Comparison of ENCODE assay signal across 8 mouse cellular contexts in genomic region chr16:23982891-23983588, GRCm38 (mm10). TPM values are rescaled to one million over a fixed set of nuclear protein-coding genes. Genes with fewer than 3 reads are reported as not detected.
DNase-seq lines count a peak whose midpoint lies in the region; ATAC-seq lines count a peak whose summit lies in the region.

No protein-coding gene starts in this region.

- ATAC-seq in heart, embryonic 11.5 days (replicated peaks; ENCODE audit: insufficient number of reproducible peaks, low FRiP score, low TSS enrichment): no peak
- ATAC-seq in kidney, embryonic 15.5 days (replicated peaks; ENCODE audit: low FRiP score): no peak
- no peak for ATAC-seq in liver, embryonic 15.5 days (ENCODE audit: insufficient read depth)

- WGBS in embryonic facial prominence, embryonic 10.5 days: 1% methylated on average over 33 of the region's 33 CpGs
- WGBS in heart, embryonic 11.5 days (ENCODE audit: insufficient replicate concordance): under 1% methylated on average over 33 of the region's 33 CpGs
- WGBS in kidney, embryonic 15.5 days: under 1% methylated on average over 33 of the region's 33 CpGs
- under 1% methylated on average over 33 of the region's 33 CpGs for WGBS in liver, embryonic 15.5 days (ENCODE audit: insufficient replicate concordance)

- peak overlapping the region; percentile 71 for H3K4me2 ChIP-seq in heart, embryonic 11.5 days
- peak overlapping the region; percentile 97 for H3K4me2 ChIP-seq in kidney, embryonic 15.5 days
- peak overlapping the region; percentile 65 for H3K4me2 ChIP-seq in liver, embryonic 15.5 days

- H3K9ac ChIP-seq in heart, embryonic 11.5 days (ENCODE audit: low read depth, low read length): peak overlapping the region; percentile 65
- H3K9ac ChIP-seq in kidney, embryonic 15.5 days: peak overlapping the region; percentile 27
- no peak overlapping the region for H3K9ac ChIP-seq in liver, embryonic 15.5 days

- no peaks in the 10 kb centered on the region for H3K9me3 ChIP-seq in embryonic facial prominence, embryonic 10.5 days
- H3K9me3 ChIP-seq in heart, embryonic 11.5 days (replicated peaks; ENCODE audit: control insufficient read depth, low read length): no peaks in the 10 kb centered on the region
- no peaks in the 10 kb centered on the region for H3K9me3 ChIP-seq in kidney, embryonic 15.5 days (replicated peaks)
- no peaks in the 10 kb centered on the region for H3K9me3 ChIP-seq in liver, embryonic 15.5 days (replicated peaks)

- no peaks in the 10 kb centered on the region for H3K36me3 ChIP-seq in embryonic facial prominence, embryonic 10.5 days (replicated peaks)
- H3K36me3 ChIP-seq in heart, embryonic 11.5 days (ENCODE audit: control insufficient read depth, insufficient read depth, low read length): no peaks in the 10 kb centered on the region
- H3K36me3 ChIP-seq in kidney, embryonic 15.5 days: no peaks in the 10 kb centered on the region
- H3K36me3 ChIP-seq in liver, embryonic 15.5 days (replicated peaks): no peaks in the 10 kb centered on the region

- peaks cover 82% of the 10 kb centered on the region for H3K27me3 ChIP-seq in embryonic facial prominence, embryonic 10.5 days (replicated peaks; ENCODE audit: low read depth, poor library complexity, severe bottlenecking)
- peaks cover 22% of the 10 kb centered on the region for H3K27me3 ChIP-seq in heart, embryonic 11.5 days (ENCODE audit: control insufficient read depth, insufficient read depth, low read length)
- peaks cover 28% of the 10 kb centered on the region for H3K27me3 ChIP-seq in kidney, embryonic 15.5 days
- H3K27me3 ChIP-seq in liver, embryonic 15.5 days: peaks cover 92% of the 10 kb centered on the region

- peaks cover 59% of the 10 kb centered on the region for H3K4me1 ChIP-seq in embryonic facial prominence, embryonic 10.5 days
- H3K4me1 ChIP-seq in heart, embryonic 11.5 days (ENCODE audit: control insufficient read depth, insufficient read depth, low read length): peaks cover 18% of the 10 kb centered on the region
- peaks cover 67% of the 10 kb centered on the region for H3K4me1 ChIP-seq in kidney, embryonic 15.5 days
- peaks cover 28% of the 10 kb centered on the region for H3K4me1 ChIP-seq in liver, embryonic 15.5 days (replicated peaks)

- peak; percentile 82 for DNase-seq in layer of hippocampus, adult 11-12 months (ENCODE audit: low spot score)
- no peak for DNase-seq in layer of hippocampus, adult 9-10 months (ENCODE audit: low spot score)
- DNase-seq in embryonic facial prominence, embryonic 10.5 days (ENCODE audit: low spot score): peak; percentile 81
- DNase-seq in ovary, adult 18-20 months (ENCODE audit: low spot score): peak; percentile 55
- DNase-seq in thymus, postnatal 10 days (ENCODE audit: low spot score in 2 of 2): peak; percentile 72 to 88

- H3K27ac ChIP-seq in embryonic facial prominence, embryonic 10.5 days (replicated peaks): no peak overlapping the region
- no peak overlapping the region for H3K27ac ChIP-seq in heart, embryonic 11.5 days (ENCODE audit: low read depth, low read length)
- H3K27ac ChIP-seq in kidney, embryonic 15.5 days: peak overlapping the region; percentile 49; the same call in 1 of the 2 replicates
- H3K27ac ChIP-seq in liver, embryonic 15.5 days (replicated peaks): no peak overlapping the region

- H3K4me3 ChIP-seq in embryonic facial prominence, embryonic 10.5 days: peak overlapping the region; percentile 54
- H3K4me3 ChIP-seq in heart, embryonic 11.5 days (ENCODE audit: low read depth, low read length): peak overlapping the region; percentile 47
- peak overlapping the region; percentile 44 for H3K4me3 ChIP-seq in kidney, embryonic 15.5 days (replicated peaks)
- peak overlapping the region; percentile 39 for H3K4me3 ChIP-seq in liver, embryonic 15.5 days (replicated peaks)

RNA-seq across cellular contexts. Expression of gene Gm37419, which starts 5.2 kb away (rescaled TPM):
- polyA plus RNA-seq in embryonic facial prominence, embryonic 10.5 days (2016; fragmentation: Nextera tagmentation; extraction: Ambion mirVana): not detected in 2 replicates
- not detected in 2 replicates for polyA plus RNA-seq in heart, embryonic 11.5 days (2014; fragmentation: Nextera tagmentation; extraction: Ambion mirVana)
- not detected in 2 replicates for polyA plus RNA-seq in kidney, embryonic 15.5 days (2015; fragmentation: Nextera tagmentation; extraction: Ambion mirVana)
- polyA plus RNA-seq in liver, embryonic 15.5 days (2015; fragmentation: Nextera tagmentation; extraction: Ambion mirVana): not detected in 2 replicates

RNA-seq across cellular contexts. Expression of gene Bcl6, which starts 5.6 kb away (rescaled TPM):
- polyA plus RNA-seq in embryonic facial prominence, embryonic 10.5 days (2016; fragmentation: Nextera tagmentation; extraction: Ambion mirVana): 0.16 and 0.25 TPM in 2 replicates
- polyA plus RNA-seq in heart, embryonic 11.5 days (2014; fragmentation: Nextera tagmentation; extraction: Ambion mirVana): 0.27 and 0.40 TPM in 2 replicates
- 0.87 and 0.94 TPM in 2 replicates for polyA plus RNA-seq in kidney, embryonic 15.5 days (2015; fragmentation: Nextera tagmentation; extraction: Ambion mirVana)
- 0.25 and 0.33 TPM in 2 replicates for polyA plus RNA-seq in liver, embryonic 15.5 days (2015; fragmentation: Nextera tagmentation; extraction: Ambion mirVana)

RNA-seq across cellular contexts. Expression of gene Rtp2, which starts 50.8 kb away (rescaled TPM):
- polyA plus RNA-seq in embryonic facial prominence, embryonic 10.5 days (2016; fragmentation: Nextera tagmentation; extraction: Ambion mirVana): 0.10 TPM in 1 of 2 replicates, not detected in the other
- polyA plus RNA-seq in heart, embryonic 11.5 days (2014; fragmentation: Nextera tagmentation; extraction: Ambion mirVana): not detected in 2 replicates
- polyA plus RNA-seq in kidney, embryonic 15.5 days (2015; fragmentation: Nextera tagmentation; extraction: Ambion mirVana): not detected in 2 replicates
- polyA plus RNA-seq in liver, embryonic 15.5 days (2015; fragmentation: Nextera tagmentation; extraction: Ambion mirVana): not detected in 2 replicates
